Mouse (Mus musculus): ENCODE results near the gene Polr2f. TPM values are rescaled to one million over a fixed set of nuclear protein-coding genes. Genes with fewer than 3 reads are reported as not detected.
A peak's percentile ranks its signal among the peaks of the same experiment; 100 is the strongest.

Gene Polr2f
- polyA plus RNA-seq, 1 experiment from 2014 or later = 231 TPM

- no peaks in the 10 kb centered on the region for H3K9me3 ChIP-seq
- H3K4me2 ChIP-seq = no peak overlapping the region
- peaks cover 28% of the 10 kb centered on the region for H3K4me1 ChIP-seq
- peak overlapping the region; percentile 91 for H3K27ac ChIP-seq (replicated peaks)
- H3K36me3 ChIP-seq = peaks cover 99% of the 10 kb centered on the region
- peak overlapping the region; percentile 69; the same call in 1 of the 2 replicates for H3K9ac ChIP-seq
- H3K4me3 ChIP-seq = no peak overlapping the region
- no peak for ATAC-seq (ENCODE audit: extremely low read depth, insufficient number of reproducible peaks, low FRiP score, low TSS enrichment)
- whole genome bisulfite sequencing = 87% methylated on average over 4 of the region's 4 CpGs
- no peaks in the 10 kb centered on the region for H3K27me3 ChIP-seq (replicated peaks)
Observed at GRCm38 (mm10) chr15:79122119-79122518, 18.7 kb upstream of the Polr2f start.

DNA sequence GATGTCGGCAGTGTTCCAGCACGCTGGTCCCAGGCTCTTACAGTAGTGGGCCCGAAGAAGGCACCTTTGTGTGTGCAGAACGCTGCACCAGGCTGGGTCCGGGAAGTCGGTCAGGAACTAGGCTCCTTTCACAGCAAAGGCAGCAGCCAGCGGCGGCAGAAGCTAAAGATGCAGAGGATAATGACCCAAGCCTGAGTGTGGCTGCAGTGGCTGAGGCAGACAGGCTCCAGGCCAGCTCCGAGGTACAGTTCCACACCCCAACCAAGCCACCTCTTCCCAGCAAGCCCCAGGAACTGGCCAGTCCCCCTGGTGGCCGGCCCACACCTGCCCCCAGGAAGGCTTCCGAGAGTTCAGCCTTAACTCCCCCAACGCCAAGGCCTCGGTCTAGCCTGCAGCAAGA is 18.3 kb upstream of the Polr2f start:
- WGBS = 77% methylated on average over 13 of the region's 13 CpGs
- Histone ChIP-seq H3K36me3 (peaks cover 99% of the 10 kb centered on the region), H3K27ac (replicated peaks) (peak overlapping the region; percentile 91), H3K9ac (peak overlapping the region; percentile 69; the same call in 1 of the 2 replicates), H3K4me2 (no peak overlapping the region), H3K27me3 (replicated peaks) (no peaks in the 10 kb centered on the region), H3K9me3 (no peaks in the 10 kb centered on the region), H3K4me1 (peaks cover 28% of the 10 kb centered on the region), H3K4me3 (no peak overlapping the region)
- no peak for ATAC-seq (ENCODE audit: extremely low read depth, insufficient number of reproducible peaks, low FRiP score, low TSS enrichment)

GRCm38 (mm10) chr15:79123751-79124150 is 17.1 kb upstream of the Polr2f start:
- Histone ChIP-seq H3K4me2 (no peak overlapping the region), H3K27ac (replicated peaks) (peak overlapping the region; percentile 91)
- peak; percentile 34; the same call in 1 of the 2 replicates for ATAC-seq (ENCODE audit: extremely low read depth, insufficient number of reproducible peaks, low FRiP score, low TSS enrichment)

DNA sequence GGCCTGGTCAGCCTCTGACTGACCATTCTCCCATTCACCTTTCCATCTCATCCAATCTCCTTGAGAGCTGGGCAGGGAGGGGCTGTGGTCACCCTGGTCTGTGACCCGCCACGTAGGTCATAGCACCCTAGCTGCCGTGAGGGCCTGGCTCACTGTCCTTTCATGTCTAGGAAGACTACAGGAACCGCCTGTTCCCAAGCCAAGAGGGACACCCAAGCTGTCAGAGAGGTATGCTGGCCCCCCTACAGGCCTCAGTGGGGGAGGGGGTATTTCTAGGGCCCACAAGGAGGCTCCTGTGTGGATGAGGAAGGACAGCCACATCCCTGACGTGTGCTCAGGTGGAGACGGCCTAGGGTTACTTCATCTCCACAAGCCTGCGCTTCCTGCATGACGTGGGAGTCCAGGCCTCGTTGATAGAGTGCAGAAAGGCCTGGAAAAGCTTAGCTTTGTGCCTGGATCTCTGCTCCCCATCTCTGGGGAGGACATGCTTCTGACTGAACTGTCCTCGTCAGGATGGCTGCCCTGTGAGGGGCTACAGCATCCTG is 16.4 kb upstream of the Polr2f start:
- 77% methylated on average over 10 of the region's 10 CpGs for WGBS
- Histone ChIP-seq H3K9me3 (no peaks in the 10 kb centered on the region), H3K36me3 (peaks cover 98% of the 10 kb centered on the region), H3K4me2 (no peak overlapping the region), H3K27ac (replicated peaks) (peak overlapping the region; percentile 91), H3K27me3 (replicated peaks) (no peaks in the 10 kb centered on the region), H3K9ac (peak overlapping the region; percentile 69), H3K4me1 (peaks cover 28% of the 10 kb centered on the region), H3K4me3 (no peak overlapping the region)
- no peak for ATAC-seq (ENCODE audit: extremely low read depth, insufficient number of reproducible peaks, low FRiP score, low TSS enrichment)

More at GRCm38 (mm10) chr15:79123751-79124150, 17.1 kb upstream of the Polr2f start:
- no peaks in the 10 kb centered on the region for H3K27me3 ChIP-seq (replicated peaks)
- H3K36me3 ChIP-seq = peaks cover 99% of the 10 kb centered on the region
- peaks cover 28% of the 10 kb centered on the region for H3K4me1 ChIP-seq
- no peaks in the 10 kb centered on the region for H3K9me3 ChIP-seq
- H3K9ac ChIP-seq = peak overlapping the region; percentile 69
- 27% methylated on average over 6 of the region's 6 CpGs for WGBS
- no peak overlapping the region for H3K4me3 ChIP-seq

DNA sequence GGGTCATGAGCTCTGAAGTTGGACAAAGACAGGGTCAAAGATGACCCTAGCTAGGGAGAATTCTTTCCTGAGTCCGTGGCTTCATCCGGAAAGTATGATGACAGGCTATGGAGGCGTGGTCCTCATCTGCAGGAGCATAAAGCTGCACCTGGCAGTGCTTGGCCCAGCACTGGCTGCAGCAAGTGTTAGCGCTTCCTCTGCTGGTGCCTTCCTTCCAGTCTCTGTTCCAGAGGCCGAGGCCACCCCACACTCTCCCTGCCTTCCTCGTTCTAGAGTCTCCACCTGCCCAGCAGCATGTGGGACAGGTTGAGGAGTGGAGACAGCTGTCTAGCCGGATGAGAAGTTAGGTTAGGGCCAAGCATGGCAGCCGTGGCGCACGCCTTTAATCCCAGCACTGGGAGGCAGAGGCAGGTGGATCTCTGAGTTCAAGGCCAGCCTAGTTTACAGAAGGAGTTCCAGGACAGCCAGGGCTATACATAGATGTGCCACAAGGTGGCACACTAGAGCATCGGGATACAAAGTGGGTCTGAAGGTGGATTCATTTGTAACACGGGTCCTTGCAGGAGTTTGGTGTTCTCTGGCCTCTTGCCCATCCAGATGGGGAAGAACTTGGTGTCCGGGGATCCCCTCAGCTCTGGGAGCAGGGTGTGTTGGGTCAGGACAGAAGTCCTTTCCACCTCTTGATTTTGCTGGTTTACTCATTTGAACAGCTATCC is 14.4 kb upstream of the Polr2f start:
- Histone ChIP-seq H3K4me2 (no peak overlapping the region), H3K27me3 (replicated peaks) (no peaks in the 10 kb centered on the region), H3K4me1 (peaks cover 39% of the 10 kb centered on the region), H3K27ac (replicated peaks) (no peak overlapping the region), H3K4me3 (no peak overlapping the region), H3K9me3 (no peaks in the 10 kb centered on the region), H3K36me3 (peaks cover 98% of the 10 kb centered on the region), H3K9ac (no peak overlapping the region)
- no peak for ATAC-seq (ENCODE audit: extremely low read depth, insufficient number of reproducible peaks, low FRiP score, low TSS enrichment)
- WGBS = 74% methylated on average over 13 of the region's 13 CpGs

GRCm38 (mm10) chr15:79127101-79127500 is 13.7 kb upstream of the Polr2f start:
- no peak overlapping the region for H3K9ac ChIP-seq
- ATAC-seq (ENCODE audit: extremely low read depth, insufficient number of reproducible peaks, low FRiP score, low TSS enrichment) = no peak
- H3K4me3 ChIP-seq = no peak overlapping the region
- no peak overlapping the region for H3K4me2 ChIP-seq
- H3K27me3 ChIP-seq (replicated peaks) = no peaks in the 10 kb centered on the region
- peaks cover 98% of the 10 kb centered on the region for H3K36me3 ChIP-seq
- H3K27ac ChIP-seq (replicated peaks) = no peak overlapping the region
- no peaks in the 10 kb centered on the region for H3K9me3 ChIP-seq
- peaks cover 39% of the 10 kb centered on the region for H3K4me1 ChIP-seq
- WGBS = 89% methylated on average over 12 of the region's 12 CpGs

DNA sequence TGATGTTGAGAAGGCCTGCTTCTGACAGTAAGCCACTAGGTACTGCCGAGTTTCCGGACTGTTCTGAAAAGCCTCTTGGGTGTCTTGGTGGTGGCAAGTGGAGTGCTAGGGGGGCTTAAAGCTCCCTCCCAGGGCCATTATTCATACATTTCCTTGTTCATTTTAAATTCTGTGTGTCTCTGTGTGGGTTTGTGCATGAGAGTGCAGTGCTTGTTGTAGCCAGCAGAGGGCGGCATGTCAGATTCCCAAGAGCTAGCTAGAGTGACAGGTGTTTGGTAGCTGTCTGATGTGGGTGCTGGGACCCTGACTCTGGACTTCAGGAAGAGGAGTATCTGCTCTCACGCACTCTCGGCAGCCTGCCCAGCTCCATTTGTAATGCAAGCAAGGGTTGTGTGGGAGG is 12.6 kb upstream of the Polr2f start:
- H3K4me2 ChIP-seq = no peak overlapping the region
- H3K9ac ChIP-seq = no peak overlapping the region
- no peak for ATAC-seq (ENCODE audit: extremely low read depth, insufficient number of reproducible peaks, low FRiP score, low TSS enrichment)
- no peaks in the 10 kb centered on the region for H3K9me3 ChIP-seq
- H3K4me1 ChIP-seq = peaks cover 29% of the 10 kb centered on the region
- no peak overlapping the region for H3K27ac ChIP-seq (replicated peaks)
- peaks cover 98% of the 10 kb centered on the region for H3K36me3 ChIP-seq
- WGBS = 87% methylated on average over 5 of the region's 5 CpGs
- no peaks in the 10 kb centered on the region for H3K27me3 ChIP-seq (replicated peaks)
- H3K4me3 ChIP-seq = no peak overlapping the region

- peaks cover 99% of the 10 kb centered on the region for H3K36me3 ChIP-seq
- 70% methylated on average over 7 of the region's 7 CpGs for WGBS
Observed at GRCm38 (mm10) chr15:79129311-79129710, 11.5 kb upstream of the Polr2f start.

GRCm38 (mm10) chr15:79130782-79131181 is 10.0 kb upstream of the Polr2f start:
- Histone ChIP-seq H3K4me3 (no peak overlapping the region), H3K4me2 (no peak overlapping the region), H3K4me1 (peaks cover 12% of the 10 kb centered on the region), H3K9me3 (no peaks in the 10 kb centered on the region), H3K27me3 (replicated peaks) (no peaks in the 10 kb centered on the region), H3K9ac (no peak overlapping the region), H3K36me3 (peaks cover 92% of the 10 kb centered on the region), H3K27ac (replicated peaks) (no peak overlapping the region)
- no peak for ATAC-seq (ENCODE audit: extremely low read depth, insufficient number of reproducible peaks, low FRiP score, low TSS enrichment)
- 67% methylated on average over 10 of the region's 10 CpGs for WGBS

More at GRCm38 (mm10) chr15:79129311-79129710, 11.5 kb upstream of the Polr2f start:
- no peak for ATAC-seq (ENCODE audit: extremely low read depth, insufficient number of reproducible peaks, low FRiP score, low TSS enrichment)
- Histone ChIP-seq H3K27ac (replicated peaks) (no peak overlapping the region), H3K27me3 (replicated peaks) (no peaks in the 10 kb centered on the region), H3K9me3 (no peaks in the 10 kb centered on the region), H3K4me1 (peaks cover 18% of the 10 kb centered on the region), H3K4me3 (no peak overlapping the region), H3K4me2 (no peak overlapping the region), H3K9ac (no peak overlapping the region)

GRCm38 (mm10) chr15:79131442-79131841 is 9.4 kb upstream of the Polr2f start:
- Histone ChIP-seq H3K27ac (replicated peaks) (no peak overlapping the region), H3K9me3 (no peaks in the 10 kb centered on the region), H3K4me3 (no peak overlapping the region), H3K9ac (no peak overlapping the region), H3K4me1 (peaks cover 12% of the 10 kb centered on the region), H3K27me3 (replicated peaks) (no peaks in the 10 kb centered on the region), H3K36me3 (peaks cover 85% of the 10 kb centered on the region), H3K4me2 (no peak overlapping the region)
- WGBS = 47% methylated on average over 7 of the region's 7 CpGs
- no peak for ATAC-seq (ENCODE audit: extremely low read depth, insufficient number of reproducible peaks, low FRiP score, low TSS enrichment)

GRCm38 (mm10) chr15:79133191-79133661 is 7.6 kb upstream of the Polr2f start:
- H3K4me1 ChIP-seq = peaks cover 12% of the 10 kb centered on the region
- H3K4me2 ChIP-seq = no peak overlapping the region
- no peak overlapping the region for H3K4me3 ChIP-seq
- H3K27me3 ChIP-seq (replicated peaks) = no peaks in the 10 kb centered on the region
- WGBS = 75% methylated on average over 6 of the region's 6 CpGs
- H3K36me3 ChIP-seq = peaks cover 67% of the 10 kb centered on the region
- no peak overlapping the region for H3K9ac ChIP-seq
- ATAC-seq (ENCODE audit: extremely low read depth, insufficient number of reproducible peaks, low FRiP score, low TSS enrichment) = no peak
- no peak overlapping the region for H3K27ac ChIP-seq (replicated peaks)
- no peaks in the 10 kb centered on the region for H3K9me3 ChIP-seq

Data from heart, embryonic 13.5 days (tissue).